Mouse (Mus musculus): ENCODE data around the gene Serinc2.

Serinc2 gene

DNA sequence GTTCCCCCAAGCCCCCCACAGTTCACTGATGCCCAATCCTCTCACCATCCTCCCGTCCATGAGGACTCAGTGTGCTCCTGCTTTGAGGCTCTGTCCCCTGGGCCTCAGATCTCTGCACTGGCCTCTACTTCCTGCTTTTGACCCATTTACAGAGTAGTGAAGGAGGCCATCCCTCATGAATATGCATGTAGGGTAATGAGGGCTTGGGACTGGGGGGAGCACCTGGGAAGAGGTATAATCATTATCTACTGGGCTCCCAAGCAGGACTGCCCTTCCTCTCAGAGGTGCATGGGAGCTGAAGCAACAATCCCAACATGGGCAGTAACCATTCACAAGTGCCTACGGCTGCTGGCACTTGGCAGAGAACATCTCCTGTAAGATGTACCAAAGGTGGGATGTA lies at the start of gene Serinc2:
Gene Serinc2 (minus strand): TSS at position 101 of the 400 bp plus-strand sequence.
- no peak for DNase-seq (ENCODE audit: low spot score)

DNA sequence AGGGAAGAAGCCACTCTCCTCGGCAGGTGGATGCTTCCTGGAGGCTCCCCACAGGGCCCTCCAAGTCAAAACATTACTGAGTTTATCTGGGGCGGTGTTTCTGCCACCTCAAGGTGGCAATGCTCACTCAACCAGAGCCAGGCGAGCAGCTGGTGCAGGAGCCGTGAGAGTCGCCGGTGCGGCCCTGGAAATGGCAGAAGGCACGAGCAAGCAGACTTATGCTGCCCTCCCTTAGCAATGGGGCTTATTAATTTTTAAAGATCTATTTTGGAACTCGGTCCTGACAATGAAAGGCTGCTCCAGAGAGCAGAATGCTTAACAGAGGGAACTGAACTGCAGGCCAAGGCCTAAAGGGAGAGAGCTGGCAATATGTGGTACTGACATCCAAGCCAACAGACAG lies 48.4 kb upstream of the Serinc2 start:
- DNase-seq (ENCODE audit: low spot score), result no peak

DNA sequence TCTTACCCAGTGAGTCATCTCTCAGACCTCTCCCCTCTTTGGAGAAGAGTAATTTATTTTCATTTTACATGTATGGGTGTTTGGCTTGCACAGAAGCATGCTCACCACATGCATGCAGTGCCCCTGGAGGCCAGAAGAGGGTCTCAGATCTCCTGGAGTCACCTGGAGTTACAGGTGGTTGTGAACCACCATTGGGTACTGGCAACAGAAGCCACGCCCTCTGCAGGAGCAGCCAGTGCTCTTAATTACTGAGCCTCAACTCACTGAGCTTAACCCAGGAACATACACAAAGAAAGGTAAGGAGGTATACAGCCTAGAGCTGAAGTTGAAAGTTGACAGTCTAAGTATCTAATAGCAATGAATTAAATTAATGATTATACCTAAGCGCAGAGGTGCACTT lies 46.4 kb upstream of the Serinc2 start:
- DNase-seq (ENCODE audit: low spot score), result no peak

DNA sequence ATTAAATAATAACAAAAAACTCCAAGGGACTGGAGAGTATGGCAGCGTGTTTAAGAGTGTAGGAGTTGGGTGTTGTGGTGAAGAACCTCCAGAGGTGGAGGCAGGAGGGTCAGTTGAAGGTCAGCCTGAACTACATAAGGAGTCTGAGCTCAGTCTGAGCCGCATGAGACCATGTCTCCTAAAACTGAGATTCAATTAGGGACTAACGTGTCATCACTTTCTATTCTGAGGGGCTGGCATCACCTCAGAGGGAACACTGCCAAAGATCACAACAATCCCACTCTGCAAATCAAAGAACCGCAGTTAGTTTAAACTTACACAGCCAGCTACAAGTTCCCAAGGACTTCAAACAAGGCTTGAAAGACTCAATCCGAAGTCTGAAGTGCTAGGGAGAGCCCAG lies 44.6 kb upstream of the Serinc2 start:
- no peak for DNase-seq (ENCODE audit: low spot score)

DNA sequence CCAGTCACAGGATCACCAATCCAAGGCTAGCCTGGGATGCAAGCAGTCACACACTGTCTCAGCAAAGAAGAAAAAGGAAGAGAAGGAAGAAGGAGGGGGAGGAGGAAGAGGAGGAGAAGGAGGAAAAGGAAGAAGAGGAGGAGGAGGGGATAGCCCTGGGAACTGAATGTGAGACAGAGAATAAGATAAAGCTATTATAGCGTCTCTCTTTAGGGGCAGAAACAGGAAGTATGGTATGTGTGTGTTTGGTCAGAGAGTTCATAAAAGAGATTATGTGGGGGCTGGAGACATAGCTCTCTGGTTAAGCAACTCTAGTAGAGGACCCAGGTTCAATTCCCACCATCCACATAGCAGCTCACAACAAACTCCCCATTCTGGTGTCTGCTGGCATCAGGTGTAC lies 44.2 kb upstream of the Serinc2 start:
- no peak for DNase-seq (ENCODE audit: low spot score)

DNA sequence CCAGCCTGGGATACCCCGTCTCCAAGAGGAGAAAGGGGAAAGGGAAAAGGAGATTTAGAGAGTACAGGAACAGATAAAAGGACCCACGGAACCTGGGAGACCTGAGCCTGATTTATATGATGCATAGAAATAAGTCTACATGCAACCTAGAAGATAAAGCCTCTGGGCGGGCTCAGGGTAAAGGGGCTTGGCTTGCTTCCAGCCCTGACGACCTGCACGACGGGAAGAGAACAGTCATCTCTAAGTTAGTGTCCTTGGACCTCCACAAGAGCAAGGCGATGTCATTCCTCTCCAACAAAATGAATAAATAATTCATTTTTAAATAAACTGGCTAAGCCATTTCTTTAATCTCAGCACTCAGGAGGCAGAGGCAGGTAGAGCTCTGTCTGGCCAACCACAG lies 43.6 kb upstream of the Serinc2 start:
- DNase-seq (ENCODE audit: low spot score), result no peak

DNA sequence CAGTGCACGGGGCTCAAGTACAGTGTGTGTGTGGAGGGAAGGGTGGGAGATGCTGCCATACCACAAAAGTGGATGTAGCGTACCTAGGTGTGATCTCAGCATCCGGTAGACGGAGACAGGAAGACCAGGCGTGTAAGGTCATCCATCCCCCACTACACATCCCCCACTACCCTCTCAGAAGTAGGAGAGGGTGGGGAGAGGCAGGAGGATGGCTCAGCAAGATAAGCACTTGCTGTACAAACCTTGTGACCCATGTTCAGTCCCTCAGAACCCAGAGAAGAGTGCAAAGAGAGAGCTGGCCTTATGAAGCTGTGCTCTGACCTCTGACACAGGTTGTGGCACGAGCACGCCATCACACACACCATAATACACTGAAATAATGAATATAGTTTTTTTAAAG lies 42.6 kb upstream of the Serinc2 start:
- DNase-seq (ENCODE audit: low spot score), result no peak

DNA sequence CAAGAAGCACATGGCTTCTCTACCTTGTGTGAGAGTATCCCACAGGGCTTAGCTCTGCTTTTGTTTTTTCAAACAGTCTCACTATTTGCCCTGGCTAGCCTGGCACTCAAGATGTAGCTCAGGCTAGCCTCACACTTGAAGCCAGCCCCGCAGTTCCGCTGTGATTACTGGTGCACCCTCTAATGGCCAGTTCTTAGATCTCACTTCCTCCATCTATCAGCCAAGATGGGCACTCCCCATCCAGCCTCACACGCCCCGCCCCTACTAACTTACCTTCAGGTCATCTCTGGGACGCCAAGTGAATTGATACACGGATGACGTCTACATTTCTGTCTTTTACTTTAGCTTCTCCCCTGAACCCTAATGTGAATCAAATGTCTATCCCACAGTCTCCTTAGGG lies 40.6 kb upstream of the Serinc2 start:
- DNase-seq (ENCODE audit: low spot score), result no peak

DNA sequence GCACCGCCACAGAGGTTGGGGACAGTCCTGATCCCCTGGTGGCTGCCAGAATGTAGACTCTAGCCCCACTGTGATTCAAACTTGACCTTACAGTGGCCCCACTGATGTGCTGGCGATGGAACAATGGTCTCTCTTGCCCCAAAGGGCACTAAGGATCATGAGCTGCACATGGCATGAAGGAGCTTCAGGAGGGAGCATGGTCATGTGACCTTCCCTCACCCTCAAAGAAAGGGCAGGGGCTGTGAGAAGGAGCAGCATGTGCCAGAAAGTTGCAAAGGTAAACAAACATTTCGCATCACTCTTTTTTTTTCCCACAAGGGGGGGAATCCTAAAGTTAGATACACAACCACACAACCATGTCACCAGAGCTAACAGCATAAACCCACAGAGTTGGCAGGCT lies 39.1 kb upstream of the Serinc2 start:
- no peak for DNase-seq (ENCODE audit: low spot score)

DNA sequence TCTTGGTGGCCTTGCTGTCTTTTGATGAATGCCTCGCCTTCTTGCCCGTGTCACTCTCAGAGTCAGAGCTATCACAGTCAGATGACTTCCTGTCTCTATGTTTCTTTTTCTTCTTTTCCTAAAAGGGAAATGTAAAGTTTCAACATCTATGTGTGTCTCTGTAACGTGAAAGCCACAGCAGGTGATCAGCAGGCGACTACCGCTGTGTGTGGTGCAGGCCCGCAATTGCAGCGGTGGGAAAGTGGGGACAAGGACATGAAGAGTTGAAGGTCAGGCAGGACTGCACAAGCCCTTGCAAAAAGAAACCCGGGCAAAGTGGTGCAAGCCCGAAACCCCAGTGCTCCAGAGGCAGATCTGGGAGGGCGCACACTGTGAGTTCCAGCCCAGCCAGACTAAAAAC lies 37.7 kb upstream of the Serinc2 start:
- no peak for DNase-seq (ENCODE audit: low spot score)

DNA sequence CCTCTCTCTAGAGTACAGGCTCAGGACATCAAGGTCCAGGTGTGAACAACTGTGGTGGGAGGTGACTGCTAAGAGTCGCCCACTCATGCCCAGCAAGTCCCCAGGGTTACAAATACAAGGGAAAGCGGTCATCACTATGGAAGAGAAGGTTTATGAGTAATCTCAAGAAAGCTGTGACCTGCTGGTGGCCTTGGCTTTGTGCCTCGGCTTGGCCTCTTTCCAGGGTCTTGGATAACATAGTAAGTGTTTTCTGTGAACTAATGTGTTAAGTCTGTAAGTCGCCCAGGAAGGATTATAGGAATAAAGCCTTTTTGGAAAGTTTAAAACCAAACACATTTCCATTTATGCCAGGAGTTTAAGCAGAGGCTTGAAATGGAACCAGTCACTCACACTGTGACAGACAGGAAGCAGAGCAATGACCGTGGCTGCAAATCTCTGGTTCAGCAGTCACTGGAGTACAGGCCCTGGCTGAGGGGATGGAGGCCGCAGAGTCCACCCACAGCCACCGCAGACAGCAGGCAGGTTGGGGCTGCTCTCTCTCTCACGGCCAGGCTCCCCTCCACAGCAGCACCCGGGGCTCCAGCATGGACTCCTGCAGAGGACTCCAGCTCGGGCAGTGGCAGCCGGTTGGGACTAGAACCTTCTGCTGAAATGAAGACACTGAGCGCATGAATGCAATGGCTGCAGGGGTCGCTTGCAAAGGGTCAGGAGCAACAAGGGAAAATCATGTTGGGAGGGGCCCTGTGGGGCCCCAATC lies 36.9 kb upstream of the Serinc2 start:
- DNase-seq (ENCODE audit: low spot score), result no peak

DNA sequence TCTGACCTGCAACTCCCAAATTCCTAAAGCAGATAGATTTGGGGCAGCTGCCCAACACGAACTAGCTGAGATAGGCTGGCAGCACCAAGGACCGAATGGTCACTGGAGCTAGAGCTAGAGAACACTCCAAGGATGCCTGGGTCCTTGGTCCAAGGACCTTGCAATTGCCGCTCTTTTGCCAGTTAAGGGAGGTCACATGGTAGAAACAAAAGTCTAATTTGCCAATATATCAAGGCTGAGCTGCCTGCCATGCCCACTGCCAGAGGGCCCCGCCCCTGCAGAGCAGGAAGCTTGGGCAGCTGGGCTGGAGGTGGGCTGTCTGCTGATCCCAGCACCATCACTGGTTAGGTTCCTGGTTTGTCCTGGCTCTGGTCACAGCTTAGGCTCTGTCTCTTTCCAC lies 34.5 kb upstream of the Serinc2 start:
- no peak for DNase-seq (ENCODE audit: low spot score)

DNA sequence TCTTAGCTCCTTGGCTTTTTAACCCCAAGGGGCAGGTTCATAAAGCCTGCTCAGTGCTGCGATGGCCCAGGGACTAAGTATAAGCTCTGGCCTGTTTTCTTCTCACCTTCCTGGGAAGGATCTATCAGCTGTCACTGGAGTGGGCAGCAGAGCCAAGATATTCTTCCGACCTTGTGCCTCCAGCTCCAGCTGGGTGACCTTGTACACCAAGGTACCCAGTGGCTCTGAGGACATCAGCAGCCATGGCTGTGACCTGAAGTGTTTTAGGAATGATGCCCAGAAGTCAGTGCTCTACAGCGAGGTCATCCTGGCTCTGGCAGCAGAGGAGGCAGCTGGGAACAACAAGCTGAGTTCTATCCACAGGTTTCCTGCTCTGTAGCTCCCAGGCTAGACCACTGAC lies 33.5 kb upstream of the Serinc2 start:
- no peak for DNase-seq (ENCODE audit: low spot score)

DNA sequence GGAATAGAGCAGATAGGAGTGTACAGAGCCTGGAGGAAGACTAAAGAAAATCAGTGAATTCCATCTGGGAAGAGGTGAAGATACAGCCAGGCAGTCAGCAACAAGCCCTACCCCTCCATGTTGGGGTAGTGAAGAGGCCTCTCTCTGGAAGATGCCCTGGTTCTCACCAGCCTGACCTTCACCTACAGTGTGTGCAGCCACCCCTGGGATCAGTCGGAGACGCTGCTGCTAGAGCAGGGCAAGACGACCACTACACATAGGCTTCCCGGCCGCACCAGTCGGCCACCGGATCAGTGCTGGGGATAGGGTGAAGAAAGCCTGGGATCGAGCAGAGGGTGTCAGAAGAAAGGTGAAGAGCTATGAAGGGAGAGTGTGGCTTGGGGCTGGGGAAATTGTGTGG lies 30.2 kb upstream of the Serinc2 start:
- DNase-seq (ENCODE audit: low spot score), result no peak

DNA sequence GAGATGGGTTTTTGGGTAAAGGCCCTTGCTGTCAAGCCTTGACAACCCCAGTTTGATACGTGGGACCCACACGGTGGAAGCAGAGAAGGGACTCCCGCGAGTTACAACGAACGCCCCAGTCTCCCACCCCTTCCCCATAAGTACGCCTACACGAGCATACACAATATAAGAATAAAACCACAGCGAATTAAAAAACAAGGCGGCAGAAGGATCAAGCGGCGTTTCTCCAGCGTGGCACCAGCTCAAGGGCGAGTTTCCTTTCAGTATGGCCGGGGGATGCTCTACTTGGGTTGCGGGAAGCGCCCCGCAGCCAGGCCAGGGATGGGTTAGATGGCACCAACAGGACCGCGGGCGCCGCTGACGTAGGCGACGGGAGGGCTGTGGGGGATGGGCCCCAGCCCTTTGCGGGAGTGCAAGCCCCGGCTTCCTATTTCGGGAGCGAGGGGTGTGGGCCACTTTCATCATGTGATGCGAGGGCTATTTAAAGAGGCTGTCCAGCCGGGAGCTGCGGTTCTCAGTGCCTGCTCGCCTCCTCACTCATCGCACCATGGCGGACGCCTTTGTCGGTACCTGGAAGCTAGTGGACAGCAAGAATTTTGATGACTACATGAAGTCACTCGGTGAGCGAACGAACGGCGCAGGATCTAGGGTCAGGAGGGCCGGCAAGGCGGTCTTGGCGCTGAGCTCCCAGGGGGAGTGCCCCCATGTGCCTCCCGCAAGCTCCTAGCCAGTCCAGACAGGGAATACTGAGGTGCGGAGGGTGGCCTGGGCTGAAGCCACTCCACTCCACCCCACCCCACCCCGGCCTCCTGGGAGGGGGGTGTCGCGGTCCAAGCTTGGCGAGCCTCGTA lies 29.5 kb upstream of the Serinc2 start, which contains the start of the genes Fabp3 and Gm10570:
Gene Fabp3 (plus strand): TSS at position 365 of the 851 bp plus-strand sequence.
Gene Gm10570 (minus strand): TSS at position 444 of the 851 bp plus-strand sequence.
- peak; percentile 38 for DNase-seq (ENCODE audit: low spot score)

DNA sequence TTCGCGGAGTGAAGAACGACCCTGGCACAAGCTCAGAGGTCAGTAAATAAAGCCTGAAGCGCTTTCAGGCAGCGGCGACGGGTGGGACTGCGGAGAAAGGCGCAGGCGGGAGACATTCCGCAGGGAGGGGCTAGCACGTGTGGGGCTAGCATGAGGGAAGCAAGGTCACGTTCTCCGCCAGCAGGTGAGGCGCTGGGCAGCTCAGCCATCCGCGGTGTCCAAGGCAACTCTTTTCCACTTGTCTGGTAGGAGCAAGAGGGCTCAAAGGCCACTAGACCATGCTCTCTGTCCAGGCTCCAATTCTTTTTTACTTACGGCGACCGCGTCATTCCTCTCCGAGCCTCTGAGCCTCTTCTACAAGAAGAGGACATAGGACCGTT lies 28.8 kb upstream of the Serinc2 start:
- peak; percentile 45 for DNase-seq (ENCODE audit: low spot score)

DNA sequence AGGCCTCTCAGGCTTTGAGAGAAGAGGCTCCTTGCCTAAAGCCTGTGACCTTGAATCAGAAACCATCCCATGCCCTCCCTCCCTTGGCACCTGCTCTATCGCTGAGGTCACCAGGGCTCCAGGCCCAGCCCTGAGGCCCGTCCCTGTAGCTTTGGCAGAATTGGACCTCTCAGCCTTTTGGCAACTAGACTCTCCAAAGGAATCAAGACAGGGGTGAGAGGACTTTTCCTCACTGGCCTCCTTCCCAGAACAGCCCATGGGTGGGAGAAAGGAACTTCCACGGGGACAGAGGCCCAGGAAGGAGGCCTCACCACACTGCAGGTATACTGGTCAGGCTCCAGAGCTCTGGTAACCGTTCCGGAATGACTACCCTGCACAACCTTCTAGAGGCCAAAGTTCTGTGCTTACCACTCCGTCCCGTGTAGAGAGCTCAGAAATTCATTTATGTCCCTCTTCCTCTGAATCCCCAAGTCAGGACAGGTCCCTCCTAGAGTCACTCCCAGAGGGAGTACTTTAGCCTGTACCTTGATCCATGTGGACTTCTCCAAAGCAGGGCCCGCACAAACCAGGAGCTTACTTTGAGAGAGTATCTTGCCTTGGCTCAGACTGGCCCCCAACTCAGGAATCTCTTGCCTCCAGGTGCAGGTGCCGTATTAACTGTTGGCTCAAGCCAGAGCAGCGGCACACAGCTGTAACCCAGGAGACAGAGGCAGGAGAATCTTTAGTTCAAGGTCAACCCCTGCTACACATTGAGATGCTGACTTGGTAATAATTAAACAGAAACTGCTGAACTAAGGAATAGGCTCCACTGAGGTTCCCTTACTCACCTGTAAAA lies 28.0 kb upstream of the Serinc2 start:
- DNase-seq (ENCODE audit: low spot score), result no peak

DNA sequence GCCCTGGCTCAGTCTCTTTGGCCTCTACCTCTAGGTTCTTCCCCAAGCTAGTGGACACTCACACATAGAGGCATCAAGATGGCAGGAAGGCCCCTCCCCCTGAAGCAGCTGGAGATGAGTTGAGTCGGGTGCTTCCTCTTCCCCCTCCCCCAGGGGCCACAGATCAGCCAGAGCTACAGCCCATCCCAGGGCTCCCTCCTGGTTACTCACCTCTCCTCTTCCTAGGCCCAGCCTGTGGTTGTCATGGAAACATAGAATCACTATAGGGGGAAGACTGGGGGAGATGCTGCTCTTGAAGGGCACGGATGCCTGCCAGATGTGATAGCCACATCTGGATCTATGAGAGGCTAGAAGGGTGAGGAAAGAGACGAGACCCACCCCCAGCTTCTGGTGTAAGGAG lies 25.7 kb upstream of the Serinc2 start:
- no peak for DNase-seq (ENCODE audit: low spot score)

DNA sequence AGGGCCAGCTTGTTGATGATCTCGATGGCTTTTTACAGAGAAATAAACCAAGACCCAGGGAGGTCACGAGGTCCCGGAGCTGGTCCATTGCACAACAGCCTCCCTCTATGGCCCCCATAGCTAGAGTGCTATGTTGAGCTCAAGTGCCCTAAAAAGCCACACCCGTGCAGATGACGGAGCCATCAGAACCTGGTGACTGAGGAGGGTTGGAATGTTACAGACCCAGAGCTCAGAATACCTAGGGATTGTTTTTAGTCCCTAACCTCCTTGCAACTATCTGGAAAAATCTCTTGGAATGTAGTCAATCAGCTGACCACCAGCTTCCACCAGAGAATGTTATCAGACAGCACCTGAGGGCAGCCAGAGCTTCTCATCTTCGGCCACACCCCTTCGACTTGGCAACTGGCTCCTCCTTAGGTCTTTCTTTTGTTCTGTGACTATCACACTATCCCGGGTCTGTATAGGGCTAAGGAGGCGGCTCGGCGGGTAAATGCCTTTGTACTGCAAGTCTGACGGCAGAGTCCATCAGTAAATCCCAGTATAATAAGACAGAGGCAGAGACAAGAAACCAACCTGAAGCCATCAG lies 23.4 kb upstream of the Serinc2 start:
- DNase-seq (ENCODE audit: low spot score), result no peak

DNA sequence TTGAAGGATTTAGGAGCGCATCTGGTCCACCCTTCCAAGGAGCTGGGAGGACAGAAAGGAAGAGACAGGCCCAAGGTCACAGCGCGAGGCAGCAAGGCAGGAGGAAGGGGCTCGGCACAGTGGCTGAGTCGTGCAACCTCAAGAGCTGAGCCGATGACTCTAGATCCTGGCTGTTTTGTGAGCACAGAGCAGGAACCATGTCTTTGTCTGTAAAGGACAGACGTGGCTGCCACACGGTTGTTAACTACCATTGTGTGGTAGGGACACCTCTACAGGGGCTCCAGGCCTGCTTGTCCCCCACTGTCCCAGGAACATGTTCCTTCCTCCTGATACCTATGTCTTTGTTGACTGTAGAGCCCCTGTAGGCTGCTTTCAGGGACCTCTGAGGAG lies 20.6 kb upstream of the Serinc2 start:
- no peak for DNase-seq (ENCODE audit: low spot score)

DNA sequence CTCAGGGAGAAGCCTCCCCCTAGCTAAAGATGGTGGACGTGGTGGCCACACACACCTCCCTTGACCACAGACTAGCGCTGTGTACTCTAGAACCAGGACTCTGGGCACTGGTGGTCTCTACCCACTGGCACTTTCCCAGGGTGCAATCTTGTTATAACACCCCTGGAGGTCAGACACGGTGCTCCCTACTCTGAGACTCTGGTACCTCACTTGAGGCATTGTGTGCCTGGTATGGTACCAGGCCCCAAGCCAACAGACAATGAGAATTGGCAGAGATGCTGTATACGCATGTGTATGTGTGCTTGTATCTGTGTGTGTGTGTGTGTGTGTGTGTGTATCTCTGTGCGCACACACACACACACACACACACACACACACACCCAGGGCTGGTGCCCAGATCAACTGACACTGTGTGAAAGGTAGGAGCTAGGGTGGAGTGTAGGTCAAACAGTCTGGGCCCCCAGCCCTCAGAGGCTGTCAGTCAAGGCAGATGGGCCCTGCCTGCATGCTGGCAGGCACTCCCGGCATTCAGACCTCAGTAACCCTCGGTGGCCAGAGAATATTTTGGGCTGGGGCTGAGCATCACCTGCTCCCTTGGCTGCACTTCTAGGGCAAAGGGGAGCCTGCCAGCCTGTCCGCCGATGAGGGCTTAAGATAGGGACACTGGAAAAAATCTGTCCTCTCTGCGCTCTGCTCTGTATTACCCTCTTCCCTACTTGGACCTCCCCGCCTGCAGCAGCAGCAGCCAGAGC lies 20.0 kb upstream of the Serinc2 start:
- DNase-seq (ENCODE audit: low spot score), result no peak
